Mouse (Mus musculus): Measurements from ENCODE around the gene Gm3250.
"Not testable (repeated sequence)": the region's sequence is repeated elsewhere in the genome, so short reads cannot be mapped to it uniquely, and the experiment has no call there.

Gene Gm3250

DNA sequence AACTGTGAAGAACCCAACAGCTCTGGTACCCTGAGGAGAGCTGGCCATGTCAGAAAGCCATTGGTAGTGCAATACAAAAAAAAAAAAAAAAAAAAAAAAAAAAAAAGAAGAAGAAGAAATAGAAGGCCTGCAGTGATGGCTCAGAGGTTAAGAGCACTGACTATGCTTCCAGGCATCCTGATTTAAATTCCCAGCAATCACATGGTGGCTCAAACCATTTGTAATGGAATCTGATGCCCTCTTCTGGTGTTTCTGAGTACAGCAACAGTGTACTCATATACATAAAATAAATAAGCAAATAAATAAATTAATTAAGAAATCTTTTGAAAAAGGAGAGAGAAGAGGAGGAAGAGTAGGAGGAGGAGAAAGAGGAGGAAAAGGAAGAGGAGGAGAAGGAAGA lies 28.9 kb downstream of the Gm3250 start:
- ChIA-PET CTCF (interaction anchor here (0.6 to 1.9 kb wide), 13 partner anchors 56 to 1897 kb away, joined by 3 to 10 read pairs (median 5); partner anchors contain the start of gene Krtap10-10 (in 1 of the 4)), POLR2A (no interaction called here)

DNA sequence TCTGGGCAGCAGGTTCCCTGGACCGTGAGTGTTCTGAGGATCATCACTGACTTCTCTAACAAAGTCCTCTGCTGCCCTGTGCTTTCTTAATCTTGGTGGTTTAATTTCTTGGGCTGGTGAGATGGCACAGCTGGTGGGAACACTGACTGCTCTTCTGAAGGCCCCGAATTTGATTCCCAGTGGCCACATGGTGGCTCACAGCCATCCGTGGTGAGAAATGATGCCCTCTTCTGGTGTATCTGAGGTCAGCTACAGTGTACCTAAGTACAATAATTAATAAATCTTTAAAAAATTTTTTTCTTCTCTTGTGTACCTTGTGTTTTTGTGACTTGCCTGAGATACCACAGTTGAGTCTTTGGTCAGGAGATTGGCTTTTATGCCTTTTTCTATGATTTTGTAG lies 30.0 kb downstream of the Gm3250 start:
- CTCF ChIA-PET: interaction anchor here (0.6 to 1.9 kb wide), 5 partner anchors 125 to 249 kb away, joined by 4 to 7 read pairs (median 5); no protein-coding TSS in a partner anchor
- POLR2A ChIA-PET: not testable (repeated sequence)

DNA sequence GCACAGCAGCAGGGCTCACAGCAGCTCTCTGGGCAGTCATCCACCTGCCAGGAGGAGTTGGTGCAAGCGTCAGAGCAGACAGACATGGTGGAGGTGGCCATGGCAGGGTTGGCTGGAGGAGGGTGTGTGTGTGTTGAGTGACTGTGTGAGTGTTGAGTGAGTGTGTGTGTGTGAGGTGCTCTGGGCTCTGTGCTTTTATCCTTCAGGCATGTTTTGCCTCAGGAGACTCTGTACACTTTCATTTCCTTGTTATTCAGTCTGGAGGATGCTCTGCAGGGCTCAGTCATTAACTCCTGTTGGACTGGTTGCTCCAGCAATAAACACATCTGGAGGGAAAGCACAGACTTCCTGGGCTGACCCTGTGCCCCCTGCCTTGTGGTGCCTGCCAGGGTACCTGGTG lies 31.1 kb downstream of the Gm3250 start, which contains the start of gene Gm9736:
Gene Gm9736 (minus strand): TSS at position 101 of the 400 bp plus-strand sequence.
- CTCF ChIA-PET: interaction anchor here in 1 of 4 experiments (1.8 kb wide), 1 partner anchor 27 kb away, joined by 5 read pairs; no protein-coding TSS in a partner anchor
- POLR2A ChIA-PET: not testable (repeated sequence)

DNA sequence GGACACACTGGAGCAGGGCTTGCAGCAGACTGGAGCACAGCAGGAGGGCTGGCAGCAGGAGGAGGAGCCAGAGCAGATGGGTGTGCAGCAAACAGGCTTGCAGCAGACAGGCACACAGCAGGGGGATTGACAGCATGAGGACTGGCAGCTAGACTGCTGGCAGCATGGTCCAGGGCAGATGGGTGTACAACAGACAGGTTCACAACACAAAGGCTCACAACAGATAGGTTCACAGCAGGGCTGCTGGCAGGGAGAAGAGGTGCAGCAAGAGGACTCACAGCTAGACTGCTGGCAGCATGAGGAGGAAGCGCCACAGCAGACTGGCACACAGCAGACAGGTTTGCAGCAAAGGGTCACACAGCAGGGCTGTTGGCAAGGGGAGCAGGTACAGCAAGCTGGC lies 31.7 kb downstream of the Gm3250 start:
- CTCF ChIA-PET: interaction anchor here in 1 of 4 experiments (1.8 kb wide), 1 partner anchor 26 kb away, joined by 5 read pairs; no protein-coding TSS in a partner anchor

DNA sequence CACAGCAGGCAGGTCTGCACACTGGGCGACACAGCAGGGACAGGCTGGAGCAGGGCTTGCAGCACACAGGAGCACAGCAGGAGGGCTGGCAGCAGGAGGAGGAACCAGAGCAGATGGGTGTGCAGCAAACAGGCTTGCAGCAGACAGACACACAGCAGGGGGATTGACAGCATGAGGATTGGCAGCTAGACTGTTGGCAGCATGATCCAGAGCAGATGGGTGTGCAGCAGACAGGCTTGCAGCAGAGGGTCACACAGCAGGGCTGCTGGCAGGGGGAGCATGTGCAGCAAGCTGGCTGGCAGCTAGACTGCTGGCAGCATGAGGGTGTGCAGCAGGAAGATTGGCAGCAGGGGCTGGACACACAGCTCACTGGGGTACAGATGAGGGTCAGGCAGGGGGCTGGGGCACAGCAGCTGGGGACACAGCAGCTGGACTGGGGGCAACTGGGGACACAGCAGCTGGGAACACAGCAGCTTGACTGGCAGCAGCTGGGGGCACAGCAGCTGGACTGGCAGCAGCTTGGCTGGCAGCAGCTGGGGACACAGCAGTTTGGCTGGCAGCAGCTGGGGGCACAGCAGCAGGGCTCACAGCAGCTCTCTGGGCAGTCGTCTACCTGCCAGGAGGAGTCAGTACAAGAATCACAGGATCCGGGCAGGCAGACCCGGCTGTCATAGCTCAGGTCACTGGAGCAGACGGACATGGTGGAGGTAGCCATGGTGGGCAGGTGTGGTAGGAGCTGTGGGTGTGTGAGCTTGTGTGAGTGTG lies 40.2 kb downstream of the Gm3250 start, which contains the start of gene Gm18596:
Gene Gm18596 (minus strand): TSS at position 715 of the 765 bp plus-strand sequence.
- POLR2A ChIA-PET: not testable (repeated sequence)
- CTCF ChIA-PET: interaction anchor here (0.5 to 2.4 kb wide), 5 partner anchors 13 to 278 kb away, joined by 3 to 11 read pairs (median 4); partner anchors contain the start of gene Gm19402 (in 1 of the 4)

More for the DNA sequence above, 31.7 kb downstream of the Gm3250 start:
- POLR2A ChIA-PET: not testable (repeated sequence)

DNA sequence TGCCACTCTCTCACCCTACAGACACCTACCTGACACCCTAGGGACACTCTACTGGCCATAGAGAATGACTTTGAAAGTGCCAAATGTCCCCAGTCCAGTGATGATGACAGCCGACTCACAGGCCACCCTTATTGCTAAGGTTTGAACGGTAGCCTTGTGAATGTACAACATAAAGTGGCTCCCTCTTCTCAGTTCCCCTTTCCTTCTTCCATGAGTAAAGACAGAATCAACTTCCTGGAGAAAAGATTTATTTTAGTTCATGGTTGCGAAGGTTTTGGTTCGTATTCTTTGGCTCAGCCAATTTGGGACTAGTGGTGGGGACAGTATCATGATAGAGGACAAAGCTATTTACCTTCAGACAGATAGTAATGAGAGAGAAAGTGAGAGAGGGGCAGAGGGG lies 43.4 kb downstream of the Gm3250 start:
- CTCF ChIA-PET: interaction anchor here in 2 of 4 experiments (0.6 to 1.6 kb wide), 2 partner anchors 10 to 641 kb away, joined by 8 to 9 read pairs; no protein-coding TSS in a partner anchor
- POLR2A ChIA-PET: no interaction called here

DNA sequence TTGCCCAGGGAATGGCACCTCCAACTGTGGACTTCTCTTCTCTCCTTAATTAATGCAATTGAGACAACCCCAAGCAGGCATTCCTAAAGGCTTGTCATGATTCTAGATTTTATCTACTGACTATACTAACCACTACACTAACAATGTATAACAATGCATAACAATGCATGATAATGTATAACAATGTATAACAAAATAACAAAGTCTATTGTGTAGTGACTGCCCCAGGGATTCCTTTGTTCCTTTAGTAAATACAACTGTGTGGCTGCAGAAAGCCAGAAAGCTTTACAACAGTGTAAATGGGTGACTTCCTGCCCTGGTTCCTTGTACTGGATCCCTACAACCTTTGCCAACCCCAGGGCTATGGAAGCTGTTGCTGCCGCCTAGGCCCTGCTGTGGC lies 46.4 kb downstream of the Gm3250 start:
- ChIA-PET POLR2A (no interaction called here), CTCF (no interaction called here)
